Mouse (Mus musculus) right cerebral cortex, postnatal 4 days (tissue): Measurements from ENCODE around the gene Mutyh.
"Not testable (repeated sequence)": the region's sequence is repeated elsewhere in the genome, so short reads cannot be mapped to it uniquely, and the experiment has no call there.

ENCODE experiments used
- DNase-seq: peaks from one replicate; pipeline ENCODE4 v3.0.0-alpha.2; 2022

Mutyh gene

GRCm38 (mm10) chr4:116820902-116821693 is 13.6 kb downstream of the Mutyh start:
- DNase-seq, result peak; percentile 37

GRCm38 (mm10) chr4:116821694-116822016 is 14.1 kb downstream of the Mutyh start, which contains the start of gene Hpdl:
Gene Hpdl (minus strand): TSS chr4:116821707.
- DNase-seq, result no peak

- peak; percentile 62 for DNase-seq
These were observed 17.1 kb downstream of the Mutyh start for GRCm38 (mm10) chr4:116824541-116825004.

- no peak for DNase-seq
These were observed 20.3 kb downstream of the Mutyh start for GRCm38 (mm10) chr4:116827819-116828218.

GRCm38 (mm10) chr4:116829364-116830069 is 22.0 kb downstream of the Mutyh start:
- DNase-seq, result no peak

GRCm38 (mm10) chr4:116830070-116830368 is 22.5 kb downstream of the Mutyh start:
- DNase-seq, result no peak

- DNase-seq, result no peak
These were observed 31.5 kb downstream of the Mutyh start for GRCm38 (mm10) chr4:116838999-116839398.

- not testable (repeated sequence) for DNase-seq
These were observed 32.6 kb downstream of the Mutyh start for GRCm38 (mm10) chr4:116840096-116840495.

- DNase-seq, result no peak
These were observed 33.3 kb downstream of the Mutyh start for GRCm38 (mm10) chr4:116840841-116841240.

GRCm38 (mm10) chr4:116844324-116844723 is 36.8 kb downstream of the Mutyh start:
- no peak for DNase-seq

- no peak for DNase-seq
These were observed 42.4 kb downstream of the Mutyh start for GRCm38 (mm10) chr4:116849901-116850300.

- DNase-seq, result no peak
These were observed 46.8 kb downstream of the Mutyh start for GRCm38 (mm10) chr4:116854286-116854685.

GRCm38 (mm10) chr4:116857203-116857602 is 49.7 kb downstream of the Mutyh start:
- peak; percentile 3 for DNase-seq

GRCm38 (mm10) chr4:116859711-116860110 is 52.2 kb downstream of the Mutyh start:
- DNase-seq, result no peak

- no peak for DNase-seq
These were observed 54.5 kb downstream of the Mutyh start for GRCm38 (mm10) chr4:116862023-116862422.
